Mouse (Mus musculus) heart, postnatal 0 days (tissue): Measurements from ENCODE around the gene Slc7a8. TPM values are rescaled to one million over a fixed set of nuclear protein-coding genes. Genes with fewer than 3 reads are reported as not detected.

Experiments used
- ATAC-seq: fragments of 200-750 bp; cut with Nextera tagmentation; 2 replicates; pipeline ENCODE4 v1.8.0; 2017; ENCODE audit warnings: low read depth, moderate number of reproducible peaks, moderate library complexity; ENCODE audit not compliant: insufficient read depth
- DNase-seq: peaks from one replicate; pipeline ENCODE4 v3.0.0-alpha.2; 2016; ENCODE audit warnings: low spot score
- H3K27ac ChIP-seq: fragments of 300-500 bp; sonication (generic); 2 replicates; pipeline ENCODE4 v1.5.1; 2014; ENCODE audit warnings: low read depth, mild to moderate bottlenecking
- H3K27me3 ChIP-seq: fragments of 300-500 bp; sonication (generic); 2 replicates; pipeline ENCODE4 v1.6.1; 2014; ENCODE audit warnings: low read length, mixed read lengths; ENCODE audit not compliant: control insufficient read depth, insufficient read depth
- H3K36me3 ChIP-seq: fragments of 300-500 bp; sonication (generic); replicated peaks from 2 replicates; pipeline ENCODE4 v1.6.1; 2014; ENCODE audit warnings: low read length, mixed read lengths; ENCODE audit not compliant: control insufficient read depth, insufficient read depth
- H3K4me1 ChIP-seq: fragments of 300-500 bp; sonication (generic); 2 replicates; pipeline ENCODE4 v1.6.1; 2014; ENCODE audit warnings: antibody characterized with exemption; ENCODE audit not compliant: control insufficient read depth, insufficient read depth
- H3K4me2 ChIP-seq: fragments of 300-500 bp; sonication (generic); 2 replicates; pipeline ENCODE4 v1.6.1; 2014; ENCODE audit warnings: low read depth, mild to moderate bottlenecking, low read length, moderate library complexity
- H3K4me3 ChIP-seq: fragments of 300-500 bp; sonication (generic); 2 replicates; pipeline ENCODE4 v1.5.1; 2014; ENCODE audit warnings: low read depth, low read length
- H3K9ac ChIP-seq: fragments of 300-500 bp; sonication (generic); replicated peaks from 2 replicates; pipeline ENCODE4 v1.6.1; 2014; ENCODE audit warnings: low read depth, low read length, mixed read lengths
- H3K9me3 ChIP-seq: fragments of 300-500 bp; sonication (generic); replicated peaks from 2 replicates; pipeline ENCODE4 v1.6.1; 2016; ENCODE audit warnings: low read length; ENCODE audit not compliant: control insufficient read depth
- CTCF ChIP-seq: IDR thresholded peaks from 2 replicates; pipeline ENCODE4 v1.5.1; 2016; ENCODE audit warnings: antibody characterized with exemption, control low read depth, low read depth
- EP300 ChIP-seq: IDR thresholded peaks from 2 replicates; pipeline ENCODE4 v1.6.1; 2016; ENCODE audit warnings: antibody characterized with exemption, low read depth
- WGBS: fragments of 180-500 bp; shearing (Covaris S2); extraction: QIAGEN DNeasy Blood & Tissue Kit; methylation state at CpG from one replicate; pipeline ENCODE4 v1.1.7; 2014; 5-methylcytosine and 5-hydroxymethylcytosine counted together
- polyA plus RNA-seq: library from polyadenylated mRNA; unstranded; fragments of >200 nt; fragmentation: Nextera tagmentation; extraction: Ambion mirVana; gene quantifications from 2 replicates; pipeline ENCODE4 v1.2.1, GENCODE M21; 2015
- total RNA-seq: library from RNA; depleted of rRNA; stranded (reverse); fragments of >200 nt; gene quantifications from 2 replicates; pipeline ENCODE4 v1.2.3, GENCODE M21; 2014; ENCODE audit warnings: low replicate concordance

Slc7a8 gene
- total and polyA plus RNA-seq, 2 experiments from 2014 or later: 1.2 to 3.1 TPM

DNA sequence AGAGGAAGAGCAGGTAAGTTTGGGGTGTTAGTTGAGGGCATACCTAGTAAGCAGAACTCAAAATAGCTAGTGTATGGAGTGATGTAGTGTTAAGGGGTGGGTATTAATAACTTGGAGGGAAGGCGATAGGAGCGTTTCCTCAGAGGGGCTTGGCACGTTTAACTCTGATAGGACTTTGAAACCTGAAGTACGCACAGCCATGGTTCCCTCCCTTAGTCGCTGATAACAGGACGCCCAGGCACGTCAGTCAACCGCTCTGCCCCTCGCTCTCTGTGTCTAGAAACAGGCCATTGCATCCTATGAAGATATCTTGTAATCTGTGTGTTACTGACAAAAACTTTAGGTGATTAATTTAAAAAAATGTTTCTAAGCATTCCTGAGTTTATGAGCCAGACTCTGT lies 35.7 kb downstream of the Slc7a8 start:
- no peak for DNase-seq
- TF ChIP-seq EP300 (no peak), CTCF (no peak)
- 25% methylated on average over 9 of the region's 9 CpGs for WGBS
- Histone ChIP-seq H3K4me2 (no peak overlapping the region), H3K9me3 (no peaks in the 10 kb centered on the region), H3K4me1 (no peaks in the 10 kb centered on the region), H3K9ac (no peak overlapping the region), H3K27ac (no peak overlapping the region), H3K4me3 (no peak overlapping the region), H3K27me3 (no peaks in the 10 kb centered on the region), H3K36me3 (no peaks in the 10 kb centered on the region)
- ATAC-seq: no peak; the same call in 1 of the 2 replicates

- H3K9me3 ChIP-seq: no peaks in the 10 kb centered on the region
- no peak overlapping the region for H3K4me3 ChIP-seq
- H3K36me3 ChIP-seq: no peaks in the 10 kb centered on the region
- no peak overlapping the region for H3K9ac ChIP-seq
- H3K27me3 ChIP-seq: no peaks in the 10 kb centered on the region
- no peak for DNase-seq
- H3K4me1 ChIP-seq: no peaks in the 10 kb centered on the region
- H3K4me2 ChIP-seq: no peak overlapping the region
- H3K27ac ChIP-seq: no peak overlapping the region
- WGBS: 32% methylated on average over 8 of the region's 8 CpGs
- TF ChIP-seq CTCF (no peak), EP300 (no peak)
- no peak for ATAC-seq
Measured at GRCm38 (mm10) chr14:54744473-54744872, 37.3 kb downstream of the Slc7a8 start.

GRCm38 (mm10) chr14:54742375-54742774 lies 39.4 kb downstream of the Slc7a8 start:
- Histone ChIP-seq H3K4me1 (no peaks in the 10 kb centered on the region), H3K36me3 (no peaks in the 10 kb centered on the region), H3K4me2 (no peak overlapping the region), H3K9me3 (no peaks in the 10 kb centered on the region), H3K27me3 (no peaks in the 10 kb centered on the region), H3K9ac (no peak overlapping the region), H3K4me3 (no peak overlapping the region), H3K27ac (no peak overlapping the region)
- 66% methylated on average over 2 of the region's 2 CpGs for WGBS
- DNase-seq (no peak), ATAC-seq (no peak)
- TF ChIP-seq EP300: no peak
- TF ChIP-seq CTCF: no peak

DNA sequence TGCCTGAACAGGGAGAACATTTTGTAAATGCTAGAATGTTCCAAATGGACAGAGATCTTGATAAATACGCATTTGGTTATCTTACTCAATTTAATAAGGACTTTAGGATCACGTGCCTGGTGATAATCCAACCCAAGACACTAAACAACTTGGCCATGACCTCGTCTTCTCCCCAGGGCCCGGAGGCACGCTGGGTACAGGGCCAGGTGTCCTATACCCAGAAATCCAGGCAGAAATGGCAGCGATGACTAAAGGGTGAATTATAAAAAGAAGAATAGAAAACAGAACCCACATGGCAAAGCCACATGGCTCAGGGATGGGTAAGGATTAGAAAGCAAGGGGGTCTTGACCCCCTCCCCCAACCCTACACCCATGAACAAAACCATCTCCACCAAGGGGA lies 40.0 kb downstream of the Slc7a8 start:
- H3K4me3 ChIP-seq: no peak overlapping the region
- 85% methylated on average over 6 of the region's 6 CpGs for WGBS
- ATAC-seq: no peak

DNA sequence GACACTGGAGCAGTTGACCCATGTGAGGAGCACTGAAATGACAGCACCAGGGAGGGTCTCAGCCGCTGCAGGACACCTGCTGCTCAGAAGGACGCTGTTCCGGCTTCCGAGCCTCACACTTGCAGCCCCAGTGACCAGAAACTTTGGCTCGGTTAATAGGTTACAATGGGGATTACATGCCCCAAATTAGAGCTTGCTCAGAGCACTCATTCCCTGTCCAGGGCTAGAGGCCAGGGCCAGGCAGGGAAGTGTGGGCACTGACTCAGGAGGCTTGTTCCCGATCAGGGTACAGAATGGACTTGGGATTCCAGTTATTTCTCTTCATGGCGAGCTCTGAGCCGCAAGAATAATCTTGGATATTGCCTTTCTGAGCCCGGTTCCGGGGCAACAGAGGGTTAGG lies 44.1 kb downstream of the Slc7a8 start:
- no peak overlapping the region for H3K9ac ChIP-seq

More for the DNA sequence above, 40.0 kb downstream of the Slc7a8 start:
- H3K9me3 ChIP-seq: no peaks in the 10 kb centered on the region
- H3K27ac ChIP-seq: no peak overlapping the region
- H3K9ac ChIP-seq: no peak overlapping the region
- H3K4me2 ChIP-seq: no peak overlapping the region
- no peaks in the 10 kb centered on the region for H3K36me3 ChIP-seq
- no peaks in the 10 kb centered on the region for H3K27me3 ChIP-seq
- TF ChIP-seq CTCF: no peak
- no peak for TF ChIP-seq EP300
- H3K4me1 ChIP-seq: no peaks in the 10 kb centered on the region
- no peak for DNase-seq

More for the DNA sequence above, 44.1 kb downstream of the Slc7a8 start:
- DNase-seq: no peak
- Histone ChIP-seq H3K4me3 (no peak overlapping the region), H3K36me3 (no peaks in the 10 kb centered on the region), H3K9me3 (no peaks in the 10 kb centered on the region), H3K4me2 (no peak overlapping the region), H3K4me1 (no peaks in the 10 kb centered on the region), H3K27ac (no peak overlapping the region), H3K27me3 (no peaks in the 10 kb centered on the region)
- ATAC-seq: no peak
- WGBS: 80% methylated on average over 10 of the region's 10 CpGs
- TF ChIP-seq EP300 (no peak), CTCF (no peak)
